Mouse (Mus musculus) embryonic facial prominence, embryonic 10.5 days (tissue): Measurements from ENCODE around the gene Zfp750. TPM values are rescaled to one million over a fixed set of nuclear protein-coding genes. Genes with fewer than 3 reads are reported as not detected.
A peak's percentile ranks its signal among the peaks of the same experiment; 100 is the strongest.

Experiments used
- DNase-seq: peaks from one replicate; pipeline ENCODE4 v3.0.0-alpha.2; 2017; ENCODE audit warnings: low spot score
- H3K27ac ChIP-seq: fragments of 300-500 bp; sonication (generic); replicated peaks from 2 replicates; pipeline ENCODE4 v1.5.1; 2016; ENCODE audit warnings: mild to moderate bottlenecking
- H3K27me3 ChIP-seq: fragments of 300-500 bp; sonication (generic); replicated peaks from 2 replicates; pipeline ENCODE4 v1.6.1; 2016; ENCODE audit warnings: low read depth, mild to moderate bottlenecking; ENCODE audit not compliant: poor library complexity, severe bottlenecking
- H3K36me3 ChIP-seq: fragments of 300-500 bp; sonication (generic); replicated peaks from 2 replicates; pipeline ENCODE4 v1.6.1; 2016; ENCODE audit warnings: mild to moderate bottlenecking, moderate library complexity
- H3K4me1 ChIP-seq: fragments of 300-500 bp; sonication (generic); 2 replicates; pipeline ENCODE4 v1.6.1; 2016
- H3K4me3 ChIP-seq: fragments of 300-500 bp; sonication (generic); 2 replicates; pipeline ENCODE4 v1.5.1; 2016; ENCODE audit warnings: mild to moderate bottlenecking, moderate library complexity
- H3K9me3 ChIP-seq: fragments of 300-500 bp; sonication (generic); 2 replicates; pipeline ENCODE4 v1.6.1; 2016; ENCODE audit warnings: mild to moderate bottlenecking
- WGBS: fragments of 180-500 bp; shearing (Covaris S2); methylation state at CpG from one replicate; pipeline ENCODE4 v1.1.7; 2016; 5-methylcytosine and 5-hydroxymethylcytosine counted together
- polyA plus RNA-seq: library from polyadenylated mRNA; unstranded; fragments of >200 nt; fragmentation: Nextera tagmentation; extraction: Ambion mirVana; gene quantifications from 2 replicates; pipeline ENCODE4 v1.2.1, GENCODE M21; 2016

Zfp750 gene
- polyA plus RNA-seq, 1 experiment from 2014 or later, result 0.91 TPM

DNA sequence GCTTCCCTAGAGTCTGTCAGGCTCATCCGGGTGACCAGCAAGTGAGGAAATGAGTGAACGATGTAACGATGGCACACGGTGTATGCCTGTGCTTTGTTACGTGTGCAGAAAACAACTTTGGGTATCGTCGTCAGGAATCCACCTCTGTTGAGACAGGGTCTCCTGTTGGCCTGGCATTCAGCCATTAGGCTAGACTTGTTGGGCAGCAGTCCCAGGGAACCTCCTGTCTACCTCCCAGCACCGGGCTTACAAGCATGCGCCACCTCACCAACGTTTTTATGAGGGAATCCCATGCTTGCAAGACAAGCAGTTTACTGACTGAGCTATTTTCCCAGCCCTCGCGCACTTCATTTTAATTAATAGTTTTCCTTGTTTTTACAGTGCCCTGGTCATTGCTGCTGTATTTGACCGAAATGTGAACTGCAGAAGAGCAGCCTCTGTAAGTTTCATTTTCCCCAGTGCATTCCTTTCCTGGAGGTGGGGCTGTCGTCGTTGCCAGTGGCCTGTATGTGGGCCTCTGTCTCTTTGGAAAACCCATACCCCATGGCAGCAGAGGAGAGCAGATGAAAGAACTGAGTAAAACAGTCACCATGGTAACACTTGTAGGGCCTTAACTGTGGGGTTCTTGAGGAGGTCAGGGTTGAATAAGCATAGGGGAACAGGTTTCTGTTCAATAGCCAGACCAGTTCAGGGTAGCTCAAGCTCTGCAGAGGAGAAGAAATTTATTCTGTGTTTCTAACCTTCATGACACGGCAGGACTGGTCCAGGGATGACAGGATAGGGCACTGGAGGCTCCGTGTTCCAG is 30.9 kb upstream of the Zfp750 start:
- H3K27me3 ChIP-seq, result no peaks in the 10 kb centered on the region
- 82% methylated on average over 17 of the region's 17 CpGs for WGBS
- H3K36me3 ChIP-seq, result 0 out of 2 replicates have a peak, but pooled peaks cover 6% of the 10 kb centered on the region
- DNase-seq, result no peak
- no peaks in the 10 kb centered on the region for H3K9me3 ChIP-seq
- H3K4me1 ChIP-seq, result peaks cover 31% of the 10 kb centered on the region
- peak overlapping the region; percentile 54 for H3K27ac ChIP-seq
- no peak overlapping the region for H3K4me3 ChIP-seq

DNA sequence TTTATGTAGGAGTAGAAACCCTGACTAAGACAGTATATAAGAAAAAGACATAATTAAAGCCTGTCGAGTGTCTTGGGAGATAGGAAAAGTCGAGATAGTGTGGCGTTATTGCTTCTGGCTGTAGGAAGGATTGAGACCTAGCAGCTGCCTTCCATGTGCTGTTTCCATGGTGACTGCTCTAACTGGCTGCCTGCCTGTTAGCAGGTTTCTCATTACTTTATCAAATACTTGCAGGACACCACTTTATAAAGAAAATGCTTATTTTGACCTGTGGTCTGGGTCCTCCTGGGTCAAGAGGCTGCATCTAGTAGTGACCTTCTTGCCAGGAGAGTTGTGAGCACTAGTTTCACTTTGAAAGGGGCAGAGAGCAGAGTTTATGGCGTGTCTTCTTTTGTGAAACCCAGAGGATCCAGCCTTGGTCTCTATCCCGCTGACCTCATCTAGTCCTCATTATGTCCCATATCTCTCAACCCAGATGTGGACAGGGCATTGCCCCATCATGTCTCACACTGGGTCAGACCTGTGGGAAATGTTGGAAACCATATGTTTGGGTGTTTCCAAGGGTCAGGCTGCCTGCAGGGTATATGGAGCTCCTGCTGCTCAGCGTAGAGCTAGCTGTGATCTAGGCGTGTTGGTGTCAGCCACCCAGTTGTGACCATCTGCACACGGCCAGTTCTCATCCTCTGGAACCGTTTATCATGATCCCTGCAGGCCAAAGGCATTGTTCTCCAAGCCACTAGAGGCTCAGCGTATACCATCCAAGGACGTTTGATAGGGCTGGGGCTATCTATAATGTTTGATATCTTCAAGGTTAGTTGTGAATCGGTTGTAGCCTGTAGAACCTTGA is 30.1 kb upstream of the Zfp750 start:
- DNase-seq, result no peak
- 79% methylated on average over 12 of the region's 12 CpGs for WGBS
- H3K36me3 ChIP-seq, result 0 out of 2 replicates have a peak, but pooled peaks cover 6% of the 10 kb centered on the region
- H3K4me3 ChIP-seq, result no peak overlapping the region
- H3K9me3 ChIP-seq, result no peaks in the 10 kb centered on the region
- H3K27ac ChIP-seq, result peak overlapping the region; percentile 15; the same call in 1 of the 2 replicates
- H3K4me1 ChIP-seq, result peaks cover 31% of the 10 kb centered on the region
- H3K27me3 ChIP-seq, result no peaks in the 10 kb centered on the region

DNA sequence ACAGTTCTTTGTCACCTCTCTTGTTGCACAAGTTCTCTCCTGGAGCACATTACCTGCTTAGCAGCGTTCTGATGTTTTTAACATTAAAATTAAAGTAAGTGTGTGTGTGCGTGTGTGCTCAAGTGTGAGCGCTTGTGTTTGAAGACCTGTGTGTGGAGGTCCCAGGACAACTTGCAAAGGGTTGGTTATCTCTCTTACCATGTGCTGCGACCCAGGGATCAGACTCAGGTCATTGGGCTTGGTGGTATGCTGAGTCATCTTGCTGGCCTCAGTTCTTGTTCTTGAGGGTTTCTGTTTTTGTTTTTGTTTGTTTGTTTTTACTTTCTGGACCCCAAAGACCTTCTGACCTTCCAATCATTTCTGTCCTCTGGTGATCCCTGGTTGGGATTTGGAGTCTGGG is 28.8 kb upstream of the Zfp750 start:
- peaks cover 11% of the 10 kb centered on the region; the same call in 1 of the 2 replicates for H3K36me3 ChIP-seq
- H3K27ac ChIP-seq, result no peak overlapping the region
- no peaks in the 10 kb centered on the region for H3K27me3 ChIP-seq
- H3K9me3 ChIP-seq, result no peaks in the 10 kb centered on the region
- 95% methylated on average over 4 of the region's 4 CpGs for WGBS
- no peak for DNase-seq
- peaks cover 39% of the 10 kb centered on the region for H3K4me1 ChIP-seq
- H3K4me3 ChIP-seq, result no peak overlapping the region

DNA sequence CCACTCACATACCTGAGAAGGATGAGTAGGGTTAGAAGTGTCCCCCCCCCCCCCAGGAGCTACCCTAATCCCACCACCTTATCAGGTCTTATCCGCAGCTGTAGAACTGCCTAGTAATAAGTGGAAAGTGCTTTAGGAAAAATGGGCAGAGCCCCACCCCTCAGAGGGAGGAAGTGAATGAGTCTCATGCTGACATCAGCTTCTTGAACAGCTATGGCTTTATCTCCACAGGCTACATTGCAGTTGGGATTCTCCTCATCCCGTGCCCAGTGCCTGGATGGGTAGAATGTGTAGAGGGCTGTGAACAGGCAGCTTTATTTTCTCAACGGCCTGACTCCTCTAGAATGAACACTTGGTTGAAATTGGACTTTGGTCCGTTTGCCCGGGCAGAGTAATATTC is 28.1 kb upstream of the Zfp750 start:
- no peak for DNase-seq
- peaks cover 18% of the 10 kb centered on the region for H3K36me3 ChIP-seq
- peaks cover 39% of the 10 kb centered on the region for H3K4me1 ChIP-seq
- WGBS, result 92% methylated on average over 5 of the region's 5 CpGs
- no peaks in the 10 kb centered on the region for H3K27me3 ChIP-seq
- H3K4me3 ChIP-seq, result no peak overlapping the region
- no peaks in the 10 kb centered on the region for H3K9me3 ChIP-seq
- no peak overlapping the region for H3K27ac ChIP-seq

DNA sequence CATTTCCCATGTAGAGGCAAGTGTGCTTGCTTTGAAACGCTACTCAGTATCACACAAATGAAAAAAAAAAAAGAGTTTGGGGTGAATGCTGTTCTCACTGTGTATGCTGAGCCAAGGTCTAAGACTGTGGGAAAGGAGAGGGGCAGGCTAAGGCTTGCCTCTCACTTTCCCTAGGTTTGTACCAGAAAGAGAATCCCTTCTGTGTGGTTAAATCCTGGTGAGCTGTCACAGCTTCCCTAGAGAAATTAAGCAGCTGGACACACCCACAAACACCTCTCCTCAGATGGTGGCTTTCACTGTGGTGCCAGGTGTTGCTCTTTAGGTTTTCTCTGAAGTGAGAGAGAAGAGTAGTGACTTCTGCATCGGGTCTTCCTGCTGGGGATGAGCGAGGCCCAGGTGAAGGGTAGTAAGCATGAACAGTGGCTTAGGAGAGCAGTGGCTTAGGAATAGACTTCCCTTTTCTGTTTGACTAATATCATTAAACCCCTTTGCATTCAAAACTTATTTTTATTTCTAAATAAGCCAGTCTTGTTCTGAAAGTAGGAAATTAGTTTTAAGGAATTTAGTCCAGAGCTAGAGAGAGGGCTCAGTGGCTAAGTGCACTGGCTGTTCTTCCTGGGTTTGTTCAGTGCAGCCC is 26.4 kb upstream of the Zfp750 start:
- H3K9me3 ChIP-seq, result no peaks in the 10 kb centered on the region
- H3K27ac ChIP-seq, result no peak overlapping the region
- no peak for DNase-seq
- peaks cover 32% of the 10 kb centered on the region for H3K4me1 ChIP-seq
- WGBS, result 90% methylated on average over 3 of the region's 3 CpGs
- H3K36me3 ChIP-seq, result peaks cover 30% of the 10 kb centered on the region
- no peak overlapping the region for H3K4me3 ChIP-seq
- no peaks in the 10 kb centered on the region for H3K27me3 ChIP-seq

DNA sequence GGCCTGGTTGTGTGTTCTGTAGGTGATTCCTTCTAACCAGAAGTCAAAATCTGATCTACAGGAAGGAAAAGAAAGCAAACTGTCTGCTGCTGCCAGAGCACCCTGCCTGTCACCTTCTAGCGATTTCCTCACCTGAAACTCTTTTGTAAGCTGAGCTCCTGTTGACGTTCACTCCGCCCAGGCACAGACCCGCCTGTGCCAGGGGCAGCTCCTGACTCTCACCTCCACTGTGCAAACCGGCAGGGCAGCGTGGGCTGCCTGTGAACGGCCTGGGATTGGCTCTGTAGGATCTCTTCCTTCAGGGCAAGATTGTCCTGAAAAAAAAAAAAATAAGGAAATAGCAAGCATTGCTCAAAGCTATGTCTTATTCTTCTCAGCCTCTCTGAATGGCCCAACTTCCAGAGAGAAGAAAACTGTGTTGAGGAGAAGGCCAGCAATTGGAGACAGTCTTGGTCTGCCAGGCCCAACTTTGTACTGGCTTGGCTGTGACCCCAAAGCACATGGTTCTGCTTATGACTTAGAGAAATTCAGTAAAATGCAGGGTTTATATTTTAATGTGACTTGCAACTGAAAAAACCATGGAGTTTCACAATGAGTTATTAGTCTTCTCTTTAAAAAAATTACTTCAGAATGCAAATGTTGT is 25.7 kb upstream of the Zfp750 start:
- WGBS, result 63% methylated on average over 7 of the region's 7 CpGs
- H3K27ac ChIP-seq, result 0 out of 2 replicates have a peak overlapping the region, but pooled peaks have one; percentile 40

DNA sequence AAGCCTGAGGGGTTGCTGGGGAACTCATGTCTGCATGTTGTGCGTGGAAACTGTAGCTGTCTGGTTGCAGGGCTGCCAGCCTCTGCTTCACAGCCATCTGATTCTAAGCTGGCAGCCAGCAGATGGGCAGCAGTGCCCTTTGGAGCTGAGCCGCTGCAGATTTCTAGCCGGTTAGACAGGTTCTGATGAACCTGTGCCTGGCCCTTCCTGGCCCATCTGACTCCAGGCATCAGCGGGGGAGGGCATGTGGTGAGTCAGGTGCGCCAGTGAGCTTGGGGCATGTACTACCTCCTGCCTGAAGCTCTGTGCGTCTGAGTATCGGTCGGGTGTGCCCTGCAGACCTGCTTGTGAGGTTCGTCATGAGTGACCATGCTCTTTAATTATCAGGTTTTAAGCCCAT is 24.8 kb upstream of the Zfp750 start:
- DNase-seq, result peak; percentile 25
- no peaks in the 10 kb centered on the region for H3K27me3 ChIP-seq
- peaks cover 16% of the 10 kb centered on the region for H3K4me1 ChIP-seq
- peaks cover 29% of the 10 kb centered on the region for H3K36me3 ChIP-seq
- H3K9me3 ChIP-seq, result no peaks in the 10 kb centered on the region
- WGBS, result 84% methylated on average over 9 of the region's 9 CpGs
- no peak overlapping the region for H3K4me3 ChIP-seq
- no peak overlapping the region for H3K27ac ChIP-seq

More for the DNA sequence above, 25.7 kb upstream of the Zfp750 start:
- H3K9me3 ChIP-seq, result no peaks in the 10 kb centered on the region
- DNase-seq, result no peak
- H3K4me1 ChIP-seq, result peaks cover 25% of the 10 kb centered on the region
- no peak overlapping the region for H3K4me3 ChIP-seq
- H3K36me3 ChIP-seq, result peaks cover 29% of the 10 kb centered on the region
- H3K27me3 ChIP-seq, result no peaks in the 10 kb centered on the region

DNA sequence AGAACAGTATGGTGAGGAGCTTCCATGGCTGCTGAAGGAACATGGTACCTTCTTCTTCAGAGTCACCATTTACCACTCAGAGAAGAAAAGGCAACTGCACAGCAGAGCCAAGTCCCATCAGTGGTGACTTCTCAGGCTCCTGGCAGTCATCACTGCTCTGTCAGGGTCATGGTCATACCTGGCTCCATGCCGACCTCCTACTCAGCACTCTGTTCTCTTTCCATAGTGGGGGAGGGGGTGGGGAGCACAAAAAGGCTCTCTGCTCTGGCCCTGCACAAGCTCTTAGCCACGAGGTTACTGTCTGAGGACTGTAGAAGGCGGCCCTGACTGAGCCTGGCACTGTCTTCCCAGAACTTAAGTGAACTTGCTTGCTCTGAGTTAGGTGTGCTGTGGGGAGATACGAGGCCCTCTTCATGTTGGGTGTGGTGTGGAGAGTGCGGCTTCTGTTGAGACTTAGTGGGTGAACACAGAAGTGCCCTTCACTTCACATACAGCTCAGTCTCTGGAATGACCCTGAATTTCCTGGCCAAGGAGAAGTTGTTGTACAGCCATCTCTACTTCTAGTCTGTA is 24.2 kb upstream of the Zfp750 start:
- WGBS, result 89% methylated on average over 5 of the region's 5 CpGs
- no peak overlapping the region for H3K27ac ChIP-seq

DNA sequence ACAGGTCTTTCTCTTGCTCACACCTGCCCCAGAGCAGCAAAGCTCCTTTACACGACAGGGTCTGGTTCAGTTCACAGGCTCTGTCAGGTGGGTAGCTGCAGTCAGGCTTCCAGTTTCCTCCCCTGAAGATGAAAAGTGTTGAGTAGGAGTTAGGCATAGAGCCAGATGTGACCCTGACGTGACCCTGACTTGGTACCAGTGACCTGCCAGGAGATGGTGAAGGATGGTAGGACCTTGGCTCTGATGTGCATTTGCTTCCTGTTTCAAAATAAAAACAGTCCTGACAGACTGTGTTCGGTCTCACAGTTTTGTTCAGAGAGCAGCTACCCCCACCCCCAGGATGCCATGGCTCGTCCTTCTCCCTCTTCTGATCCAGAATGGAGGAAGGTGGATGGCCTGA is 23.3 kb upstream of the Zfp750 start:
- WGBS, result 72% methylated on average over 4 of the region's 4 CpGs
- no peak overlapping the region for H3K4me3 ChIP-seq
- no peak for DNase-seq

More for the DNA sequence above, 24.2 kb upstream of the Zfp750 start:
- Histone ChIP-seq H3K4me3 (no peak overlapping the region), H3K27me3 (no peaks in the 10 kb centered on the region), H3K9me3 (no peaks in the 10 kb centered on the region), H3K36me3 (peaks cover 29% of the 10 kb centered on the region), H3K4me1 (peaks cover 14% of the 10 kb centered on the region)
- no peak for DNase-seq

DNA sequence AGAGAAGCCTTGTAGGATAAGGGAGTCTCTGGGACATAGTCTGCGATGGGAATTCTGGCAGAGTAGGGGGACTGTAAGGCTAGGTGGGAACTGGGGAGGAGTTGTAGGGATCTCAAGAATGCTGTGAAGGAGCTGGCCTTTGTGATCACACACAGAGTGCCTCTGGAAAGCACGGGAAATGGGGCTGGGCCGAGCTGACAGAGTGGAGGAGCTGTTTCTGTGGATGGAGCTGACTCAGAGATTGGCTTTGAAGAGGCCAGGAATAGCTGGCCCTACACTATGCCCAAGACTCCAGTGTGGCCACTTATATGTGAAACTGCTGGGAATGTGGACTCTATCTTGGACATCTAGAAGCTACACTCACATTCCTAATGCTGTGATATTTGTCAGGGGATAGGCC is 17.4 kb upstream of the Zfp750 start:
- no peak overlapping the region for H3K27ac ChIP-seq
- H3K4me1 ChIP-seq, result 0 out of 2 replicates have a peak, but pooled peaks cover 5% of the 10 kb centered on the region
- no peak overlapping the region for H3K4me3 ChIP-seq
- WGBS, result 65% methylated on average over 3 of the region's 3 CpGs
- H3K9me3 ChIP-seq, result no peaks in the 10 kb centered on the region
- DNase-seq, result no peak
- H3K36me3 ChIP-seq, result peaks cover 10% of the 10 kb centered on the region
- H3K27me3 ChIP-seq, result no peaks in the 10 kb centered on the region

More for the DNA sequence above, 23.3 kb upstream of the Zfp750 start:
- Histone ChIP-seq H3K9me3 (no peaks in the 10 kb centered on the region), H3K36me3 (peaks cover 29% of the 10 kb centered on the region), H3K27me3 (no peaks in the 10 kb centered on the region), H3K27ac (no peak overlapping the region), H3K4me1 (peaks cover 11% of the 10 kb centered on the region)

DNA sequence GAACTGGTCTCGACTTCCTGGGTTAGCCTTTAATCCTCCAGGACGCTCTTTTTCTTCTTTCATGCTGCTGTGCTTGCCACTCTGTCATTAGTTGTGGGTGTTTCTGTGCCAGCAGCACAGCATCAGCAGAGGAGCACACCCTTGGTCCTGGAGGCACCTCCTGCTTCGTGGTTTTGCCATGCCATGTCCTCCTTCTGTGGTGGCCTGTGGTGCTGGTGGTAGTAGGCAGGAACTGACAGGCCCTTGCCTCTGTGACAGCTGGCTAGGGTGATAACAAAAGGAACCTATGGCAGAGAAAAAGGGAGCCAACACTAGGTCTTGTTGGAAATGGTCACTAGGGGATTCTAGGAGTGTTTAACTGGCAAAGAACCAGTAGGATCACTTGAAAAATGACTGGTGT is 10.6 kb upstream of the Zfp750 start:
- Histone ChIP-seq H3K4me3 (no peak overlapping the region), H3K36me3 (peaks cover 3% of the 10 kb centered on the region; the same call in 1 of the 2 replicates), H3K27me3 (no peaks in the 10 kb centered on the region), H3K27ac (no peak overlapping the region), H3K4me1 (0 out of 2 replicates have a peak, but pooled peaks cover 5% of the 10 kb centered on the region), H3K9me3 (no peaks in the 10 kb centered on the region)
- no peak for DNase-seq
- WGBS, result 85% methylated on average over 3 of the region's 3 CpGs
